Comparison of ENCODE assay signal across 17 mouse cellular contexts in the genomic region with DNA sequence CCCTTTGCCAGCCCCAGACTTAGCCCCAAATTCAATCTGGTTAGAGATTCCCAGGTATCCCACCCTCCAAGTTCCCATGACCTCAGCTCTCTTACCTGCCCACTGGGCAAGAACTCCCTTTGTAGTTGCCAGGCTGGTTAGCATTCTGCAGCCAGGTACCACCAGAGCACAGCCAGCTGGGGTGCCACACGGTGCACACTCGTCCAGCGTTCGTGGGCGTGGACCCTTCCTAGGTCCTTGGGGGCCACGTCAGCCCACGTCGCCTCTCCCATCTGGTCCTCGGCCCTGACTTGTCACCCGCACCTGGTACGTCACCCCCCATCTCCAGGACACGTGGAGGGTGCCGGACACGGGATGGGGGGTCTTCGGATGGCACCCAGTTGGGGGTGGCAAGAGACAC. TPM values are rescaled to one million over a fixed set of nuclear protein-coding genes. Genes with fewer than 3 reads are reported as not detected.
DNase-seq lines count a peak whose midpoint lies in the region; ATAC-seq and TF ChIP-seq lines count a peak whose summit lies in the region.
"Had no signal": no experiment of that assay in that cellular context is flagged by ENCODE, and none has a peak within 500 bp of the region (broad histone marks: within the 10 kb centered on the region; RNA-seq: fewer than 3 reads in every experiment).

No protein-coding gene starts in this region.

- no peak for TF ChIP-seq CTCF in thymus, adult 2 months (IDR thresholded peaks at IDR 0.05; ENCODE audit: borderline replicate concordance, control insufficient read depth, extremely low read depth, insufficient read depth, low read length, poor library complexity)

- H3K4me3 ChIP-seq in kidney, embryonic 16.5 days (ENCODE audit: low read length), result no peak overlapping the region
- H3K4me3 ChIP-seq in hindbrain, embryonic 14.5 days (replicated peaks; ENCODE audit: low read length), result no peak overlapping the region
- no peak overlapping the region for H3K4me3 ChIP-seq in thymus, adult 2 months (ENCODE audit: control insufficient read depth, insufficient read depth, low read length)
- no peak overlapping the region for H3K4me3 ChIP-seq in heart, embryonic 12.5 days
- H3K4me3 ChIP-seq: embryonic facial prominence, embryonic 13.5 days; liver, embryonic 13.5 days had no signal

- no peak overlapping the region for H3K9ac ChIP-seq in kidney, embryonic 16.5 days (replicated peaks; ENCODE audit: low read length)
- H3K9ac ChIP-seq in hindbrain, embryonic 14.5 days, result peak overlapping the region; percentile 52
- no peak overlapping the region for H3K9ac ChIP-seq in heart, embryonic 12.5 days
- H3K9ac ChIP-seq: liver, embryonic 13.5 days had no signal

- no peaks in the 10 kb centered on the region for H3K9me3 ChIP-seq in kidney, embryonic 16.5 days (ENCODE audit: low read length)
- H3K9me3 ChIP-seq in hindbrain, embryonic 14.5 days (ENCODE audit: control insufficient read depth, low read length), result no peaks in the 10 kb centered on the region
- H3K9me3 ChIP-seq in heart, embryonic 12.5 days (replicated peaks), result no peaks in the 10 kb centered on the region
- H3K9me3 ChIP-seq: embryonic facial prominence, embryonic 13.5 days; liver, embryonic 13.5 days had no signal

- no peak for DNase-seq in kidney, postnatal 36 days
- DNase-seq in cerebellum, adult 8-10 months, result peak; percentile 49
- DNase-seq in cerebellum, adult 9-11 months, result peak; percentile 70
- DNase-seq in hindbrain, embryonic 14.5 days (ENCODE audit: low spot score), result no peak
- no peak for DNase-seq in thymus, adult 2 months
- DNase-seq: adrenal gland, adult 8-10 months; gastrocnemius, postnatal 14 days; heart, postnatal 14 days; liver, embryonic 13.5 days; thymus, adult 18-20 months had no signal

- H3K27ac ChIP-seq in kidney, embryonic 16.5 days (ENCODE audit: low read length), result no peak overlapping the region
- H3K27ac ChIP-seq in hindbrain, embryonic 14.5 days, result no peak overlapping the region
- no peak overlapping the region for H3K27ac ChIP-seq in thymus, adult 2 months (ENCODE audit: control insufficient read depth, insufficient read depth, low read length)
- no peak overlapping the region for H3K27ac ChIP-seq in heart, embryonic 12.5 days (ENCODE audit: poor library complexity, severe bottlenecking)
- H3K27ac ChIP-seq: embryonic facial prominence, embryonic 13.5 days; liver, embryonic 13.5 days had no signal

- H3K4me2 ChIP-seq in kidney, embryonic 16.5 days (replicated peaks; ENCODE audit: low read depth, low read length), result peak overlapping the region; percentile 39
- peak overlapping the region; percentile 43; the same call in 1 of the 2 replicates for H3K4me2 ChIP-seq in hindbrain, embryonic 14.5 days (replicated peaks)
- H3K4me2 ChIP-seq in heart, embryonic 12.5 days, result no peak overlapping the region
- H3K4me2 ChIP-seq: embryonic facial prominence, embryonic 13.5 days; liver, embryonic 13.5 days had no signal

- H3K36me3 ChIP-seq in kidney, embryonic 16.5 days (ENCODE audit: insufficient read depth, low read length), result no peaks in the 10 kb centered on the region
- H3K36me3 ChIP-seq in hindbrain, embryonic 14.5 days (replicated peaks; ENCODE audit: control insufficient read depth, insufficient read depth), result no peaks in the 10 kb centered on the region
- H3K36me3 ChIP-seq in thymus, adult 2 months (ENCODE audit: control insufficient read depth, insufficient read depth, low read length), result no peaks in the 10 kb centered on the region
- H3K36me3 ChIP-seq in heart, embryonic 12.5 days, result no peaks in the 10 kb centered on the region
- H3K36me3 ChIP-seq: embryonic facial prominence, embryonic 13.5 days; liver, embryonic 13.5 days had no signal

- 0 out of 2 replicates have a peak, but pooled peaks have one; percentile 28 for ATAC-seq in kidney, embryonic 16.5 days (ENCODE audit: low FRiP score, low TSS enrichment)
- no peak for ATAC-seq in hindbrain, embryonic 14.5 days (ENCODE audit: low FRiP score)
- no peak for ATAC-seq in heart, embryonic 12.5 days (ENCODE audit: insufficient number of reproducible peaks, low FRiP score)
- ATAC-seq: CD4-positive, CD25-positive, alpha-beta regulatory T cell, adult 4 months; intestine, embryonic 16.5 days; lung, postnatal 0 days had no signal

- H3K27me3 ChIP-seq in kidney, embryonic 16.5 days (ENCODE audit: insufficient read depth, low read length), result no peaks in the 10 kb centered on the region
- H3K27me3 ChIP-seq in hindbrain, embryonic 14.5 days (ENCODE audit: control insufficient read depth, insufficient read depth, low read length), result no peaks in the 10 kb centered on the region
- H3K27me3 ChIP-seq in thymus, adult 2 months (ENCODE audit: control insufficient read depth, insufficient read depth, low read length), result no peaks in the 10 kb centered on the region; the same call in 1 of the 2 replicates
- peaks cover 58% of the 10 kb centered on the region for H3K27me3 ChIP-seq in heart, embryonic 12.5 days (replicated peaks)

- TF ChIP-seq POLR2A in thymus, adult 2 months (IDR thresholded peaks at IDR 0.05; ENCODE audit: control insufficient read depth, extremely low read depth, insufficient read depth, low read length, poor library complexity), result no peak

- 30% methylated on average over 15 of the region's 15 CpGs for WGBS in kidney, embryonic 16.5 days
- WGBS in hindbrain, embryonic 14.5 days, result 66% methylated on average over 15 of the region's 15 CpGs
- 82% methylated on average over 15 of the region's 15 CpGs for WGBS in thymus, adult 2 months
- WGBS in heart, embryonic 12.5 days, result 69% methylated on average over 15 of the region's 15 CpGs

- H3K4me1 ChIP-seq in kidney, embryonic 16.5 days (ENCODE audit: insufficient read depth, low read length), result peaks cover 18% of the 10 kb centered on the region
- peaks cover 28% of the 10 kb centered on the region for H3K4me1 ChIP-seq in hindbrain, embryonic 14.5 days (replicated peaks; ENCODE audit: control insufficient read depth, insufficient read depth, low read length)
- H3K4me1 ChIP-seq in thymus, adult 2 months (replicated peaks; ENCODE audit: control insufficient read depth, insufficient read depth, low read length), result peaks cover 15% of the 10 kb centered on the region
- H3K4me1 ChIP-seq in heart, embryonic 12.5 days (replicated peaks), result peaks cover 42% of the 10 kb centered on the region

RNA-seq across cellular contexts. Expression of gene Sstr3, which starts 0.4 kb away (rescaled TPM):
- polyA plus RNA-seq in kidney, embryonic 16.5 days (2015; fragmentation: Nextera tagmentation; extraction: Ambion mirVana), result 0.36 and 0.69 TPM in 2 replicates
- polyA plus RNA-seq in hindbrain, embryonic 14.5 days (2014; fragmentation: Nextera tagmentation; extraction: Ambion mirVana), result 0.34 and 0.64 TPM in 2 replicates
- polyA plus RNA-seq in thymus, adult 2 months (2012; rRNA removed), result 1.6 and 2.2 TPM in 2 replicates
- polyA plus RNA-seq in heart, embryonic 12.5 days (2016; fragmentation: Nextera tagmentation; extraction: Ambion mirVana), result 0.13 TPM in 1 of 2 replicates, not detected in the other
- polyA plus RNA-seq: CD4-positive, CD25-positive, alpha-beta regulatory T cell, adult 4 months; embryonic facial prominence, embryonic 13.5 days; limb, embryonic 11.5 days; liver, embryonic 13.5 days had no signal

RNA-seq across cellular contexts. Expression of gene C1qtnf6, which starts 12.8 kb away (rescaled TPM):
- polyA plus RNA-seq in kidney, embryonic 16.5 days (2015; fragmentation: Nextera tagmentation; extraction: Ambion mirVana), result 33.2 and 33.7 TPM in 2 replicates
- polyA plus RNA-seq in hindbrain, embryonic 14.5 days (2014; fragmentation: Nextera tagmentation; extraction: Ambion mirVana), result 9.5 and 11.0 TPM in 2 replicates
- polyA plus RNA-seq in thymus, adult 2 months (2012; rRNA removed), result 12.5 and 13.5 TPM in 2 replicates
- 30.4 and 32.4 TPM in 2 replicates for polyA plus RNA-seq in heart, embryonic 12.5 days (2016; fragmentation: Nextera tagmentation; extraction: Ambion mirVana)

RNA-seq across cellular contexts. Expression of gene Rac2, which starts 28.5 kb away (rescaled TPM):
- polyA plus RNA-seq in kidney, embryonic 16.5 days (2015; fragmentation: Nextera tagmentation; extraction: Ambion mirVana), result 8.3 and 10.4 TPM in 2 replicates
- 6.3 and 8.1 TPM in 2 replicates for polyA plus RNA-seq in hindbrain, embryonic 14.5 days (2014; fragmentation: Nextera tagmentation; extraction: Ambion mirVana)
- polyA plus RNA-seq in thymus, adult 2 months (2012; rRNA removed), result 1,833 and 1,914 TPM in 2 replicates
- 5.5 and 6.9 TPM in 2 replicates for polyA plus RNA-seq in heart, embryonic 12.5 days (2016; fragmentation: Nextera tagmentation; extraction: Ambion mirVana)

RNA-seq across cellular contexts. Expression of gene Il2rb, which starts 49.0 kb away (rescaled TPM):
- polyA plus RNA-seq in kidney, embryonic 16.5 days (2015; fragmentation: Nextera tagmentation; extraction: Ambion mirVana), result 0.33 and 0.54 TPM in 2 replicates
- polyA plus RNA-seq in hindbrain, embryonic 14.5 days (2014; fragmentation: Nextera tagmentation; extraction: Ambion mirVana), result 0.14 and 0.20 TPM in 2 replicates
- polyA plus RNA-seq in thymus, adult 2 months (2012; rRNA removed), result 49.7 and 53.7 TPM in 2 replicates
- polyA plus RNA-seq in heart, embryonic 12.5 days (2016; fragmentation: Nextera tagmentation; extraction: Ambion mirVana), result 0.09 TPM in 1 of 2 replicates, not detected in the other
- polyA plus RNA-seq: limb, embryonic 11.5 days had no signal

RNA-seq across cellular contexts. Expression of gene Cyth4, which starts 52.8 kb away (rescaled TPM):
- polyA plus RNA-seq in kidney, embryonic 16.5 days (2015; fragmentation: Nextera tagmentation; extraction: Ambion mirVana), result 7.7 and 8.3 TPM in 2 replicates
- polyA plus RNA-seq in hindbrain, embryonic 14.5 days (2014; fragmentation: Nextera tagmentation; extraction: Ambion mirVana), result 2.5 and 3.8 TPM in 2 replicates
- polyA plus RNA-seq in thymus, adult 2 months (2012; rRNA removed), result 81.1 and 83.6 TPM in 2 replicates
- 3.8 and 4.8 TPM in 2 replicates for polyA plus RNA-seq in heart, embryonic 12.5 days (2016; fragmentation: Nextera tagmentation; extraction: Ambion mirVana)

Comparison
In these comparisons a context has a peak if more than half of its experiments do, and no peak if none do; other contexts are left out.
1. DNase-seq: peak in cerebellum, adult 8-10 months (single experiment) and cerebellum, adult 9-11 months (single experiment); none in kidney, postnatal 36 days (0 of 2), hindbrain, embryonic 14.5 days (single experiment) and thymus, adult 2 months (single experiment).
2. RNA of gene Rac2, which starts 28.5 kb away (polyA plus RNA-seq): 1,833 to 1,914 TPM in thymus, adult 2 months; 8.3 to 10.4 TPM in kidney, embryonic 16.5 days, 6.3 to 8.1 TPM in hindbrain, embryonic 14.5 days and 5.5 to 6.9 TPM in heart, embryonic 12.5 days; every median in the first group is over 100 times any median in the second.